Mouse (Mus musculus) heart, postnatal 10 days (tissue): Measurements from ENCODE around the gene Samd14. TPM values are rescaled to one million over a fixed set of nuclear protein-coding genes. Genes with fewer than 3 reads are reported as not detected.
"Not testable (repeated sequence)": the region's sequence is repeated elsewhere in the genome, so short reads cannot be mapped to it uniquely, and the experiment has no call there.

Experiments used
- DNase-seq, 2 experiments: peaks; one replicate each; pipeline ENCODE4 v3.0.0; 2021
- intact Hi-C: fragments of 180-260 bp; cut with DNase I; formaldehyde crosslinking; loops from one replicate; pipeline ENCODE4 v1.15.1; 2025
- total RNA-seq, 2 experiments: library from RNA; stranded (reverse); gene quantifications; 2 replicates each; pipeline ENCODE4 v1.2.3; 2021

Gene Samd14
- 1 to 10 TPM; 4.1 to 5.9 TPM for total RNA-seq

DNA sequence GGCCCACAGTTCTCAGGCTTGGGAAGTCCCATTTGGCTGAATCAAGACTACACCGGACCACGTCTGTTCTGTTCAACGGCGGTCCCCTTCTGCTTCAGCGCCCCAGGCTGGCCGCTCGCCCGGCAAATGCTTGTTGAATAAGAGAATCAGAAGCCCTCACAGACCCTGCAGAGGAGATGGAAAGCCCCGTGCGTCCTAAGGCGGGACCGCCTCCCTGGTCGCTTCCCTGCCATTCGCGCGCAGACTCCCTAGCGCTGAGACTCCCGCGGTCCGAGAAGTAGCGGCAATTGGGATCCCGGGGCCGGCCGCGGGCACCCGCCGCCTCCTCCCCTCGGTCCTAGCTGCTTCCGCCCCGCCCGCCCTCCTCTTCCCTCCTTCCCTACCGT, at the start of gene Samd14:
Gene Samd14, plus strand, starts transcription at position 251 of the 386 bp plus-strand sequence.
- intact Hi-C loops, result no loop called here
- peak; percentile 77 to 81 for DNase-seq

DNA sequence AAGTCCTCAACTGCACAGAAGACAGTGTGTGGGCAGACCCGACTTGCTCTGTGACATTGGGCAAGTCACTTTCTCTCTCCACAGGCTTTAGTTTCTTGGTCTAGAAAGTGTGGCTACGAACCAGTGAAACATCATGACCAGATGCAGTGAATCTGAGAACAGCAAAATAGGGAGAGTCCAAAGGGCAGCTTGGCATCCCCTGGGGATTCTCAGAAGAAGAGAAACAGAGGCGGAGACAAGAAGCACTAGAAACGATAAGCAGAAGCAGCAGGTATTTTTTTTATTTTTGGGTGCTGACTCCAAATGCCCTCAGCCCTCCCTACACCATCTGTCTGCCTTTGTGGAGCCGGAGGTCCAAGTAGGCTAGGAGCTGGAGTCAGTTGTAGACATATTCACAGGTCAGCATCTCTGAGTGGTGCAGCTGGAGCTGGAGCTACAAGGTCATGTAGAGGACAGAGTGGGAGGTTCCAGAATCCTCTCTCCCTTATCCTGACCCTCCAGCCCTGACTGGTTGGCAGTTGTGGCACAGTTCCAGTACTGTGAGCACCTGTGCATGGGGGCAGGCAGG, 47.1 kb upstream of the Samd14 start:
- DNase-seq, result peak in 1 of 2 experiments; percentile 7
- intact Hi-C loops, result no loop called here

DNA sequence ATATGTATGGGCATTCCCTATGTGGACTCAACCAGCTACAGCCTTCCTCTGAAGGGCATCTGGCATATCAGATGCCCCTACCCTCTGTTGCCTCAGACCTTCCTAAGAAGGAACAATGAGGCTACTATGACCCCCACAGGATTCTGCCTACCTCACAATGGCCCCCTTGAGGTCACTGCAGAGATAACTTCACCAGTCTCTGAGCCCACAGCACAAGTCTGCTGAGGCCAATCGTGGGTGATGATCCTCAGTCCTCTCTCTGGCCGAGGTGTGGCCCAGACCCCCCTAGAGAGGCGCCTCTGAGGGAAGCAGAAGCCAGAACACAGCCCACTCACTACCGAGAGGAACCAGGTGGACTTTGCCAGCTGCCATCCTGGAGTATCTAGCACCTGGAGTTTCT, 42.3 kb upstream of the Samd14 start, which contains the start of gene Hils1:
Gene Hils1, plus strand, starts transcription at position 175 of the 400 bp plus-strand sequence.
- intact Hi-C loops, result no loop called here
- DNase-seq, result no peak

DNA sequence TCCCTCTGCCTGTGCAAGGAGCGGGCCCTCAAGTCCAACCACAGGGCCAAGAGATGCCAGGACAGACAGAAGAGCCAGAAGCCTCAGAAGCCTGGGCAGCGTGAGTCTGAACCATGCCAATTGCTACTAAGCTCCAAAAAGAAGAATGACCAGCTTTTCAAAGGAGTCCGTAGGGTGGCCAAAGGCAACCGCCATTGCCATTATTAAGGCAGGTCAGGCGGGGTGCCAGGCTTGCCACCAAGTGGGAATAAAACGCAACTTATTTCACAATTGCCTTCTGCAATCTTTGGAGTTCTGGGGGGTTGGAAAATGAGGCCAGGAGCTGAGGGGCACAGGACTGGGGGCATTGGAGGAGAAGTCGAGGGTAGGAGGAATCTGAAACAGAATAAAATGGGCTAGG, 41.5 kb upstream of the Samd14 start:
- intact Hi-C loops, result no loop called here
- DNase-seq, result peak in 1 of 2 experiments; percentile 4

DNA sequence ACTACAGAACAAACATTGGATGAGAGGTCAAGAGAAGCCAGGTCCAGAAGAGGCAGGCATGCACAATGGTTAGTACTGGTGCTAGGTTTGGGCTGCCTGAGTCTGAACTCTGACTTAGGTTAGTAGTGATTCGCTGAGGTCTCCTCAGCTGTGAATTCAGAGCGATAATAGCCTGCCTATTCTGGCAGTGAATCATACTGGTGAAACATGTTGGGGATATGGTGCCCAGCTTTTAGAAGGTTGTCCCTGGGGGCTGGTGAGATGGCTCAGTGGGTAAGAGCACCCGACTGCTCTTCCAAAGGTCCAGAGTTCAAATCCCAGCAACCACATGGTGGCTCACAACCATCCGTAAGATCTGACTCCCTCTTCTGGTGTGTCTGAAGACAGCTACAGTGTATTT, 40.0 kb upstream of the Samd14 start:
- not testable (repeated sequence) for DNase-seq
- intact Hi-C loops, result loop anchor here (1.0 kb wide), 2 partner anchors 30 to 103 kb away; no protein-coding TSS in a partner anchor

DNA sequence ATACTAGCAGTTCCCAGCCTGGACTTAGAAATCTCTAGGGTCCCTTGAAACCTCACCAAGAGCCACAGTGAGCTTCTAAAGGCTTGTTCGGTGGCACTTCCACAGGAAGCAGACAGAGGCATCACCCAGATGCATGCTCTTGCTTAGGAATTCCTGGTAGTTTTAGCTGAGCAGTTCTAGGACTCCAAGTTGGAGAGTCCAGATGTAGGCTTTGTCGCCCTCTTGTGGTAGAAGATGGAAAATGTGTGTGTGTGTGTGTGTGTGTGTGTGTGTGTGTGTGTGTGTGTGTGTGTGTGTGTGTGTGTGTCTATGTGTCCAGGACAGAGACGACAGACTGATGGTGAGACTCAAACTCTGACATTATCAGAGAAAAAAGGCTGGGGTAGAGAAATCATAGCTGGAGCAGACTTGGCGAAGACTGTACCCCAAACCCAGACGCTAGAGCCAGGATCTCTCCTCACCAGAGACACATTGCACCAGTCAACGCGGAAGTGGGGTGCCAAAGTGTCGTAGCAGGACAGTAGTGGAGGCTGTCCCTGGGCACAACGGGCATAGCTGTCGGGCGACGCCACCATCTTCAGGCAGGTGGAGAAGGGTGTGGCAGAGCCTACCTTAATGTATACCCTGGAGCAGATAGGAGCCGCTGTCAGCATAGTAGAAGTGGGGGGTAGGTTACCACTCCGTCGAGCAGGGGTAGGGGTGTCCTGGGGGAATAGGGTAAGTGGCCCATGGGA, 39.3 kb upstream of the Samd14 start:
- intact Hi-C loops, result loop anchor here (1.0 kb wide), 2 partner anchors 31 to 104 kb away; no protein-coding TSS in a partner anchor
- DNase-seq, result peak; percentile 83 to 91

DNA sequence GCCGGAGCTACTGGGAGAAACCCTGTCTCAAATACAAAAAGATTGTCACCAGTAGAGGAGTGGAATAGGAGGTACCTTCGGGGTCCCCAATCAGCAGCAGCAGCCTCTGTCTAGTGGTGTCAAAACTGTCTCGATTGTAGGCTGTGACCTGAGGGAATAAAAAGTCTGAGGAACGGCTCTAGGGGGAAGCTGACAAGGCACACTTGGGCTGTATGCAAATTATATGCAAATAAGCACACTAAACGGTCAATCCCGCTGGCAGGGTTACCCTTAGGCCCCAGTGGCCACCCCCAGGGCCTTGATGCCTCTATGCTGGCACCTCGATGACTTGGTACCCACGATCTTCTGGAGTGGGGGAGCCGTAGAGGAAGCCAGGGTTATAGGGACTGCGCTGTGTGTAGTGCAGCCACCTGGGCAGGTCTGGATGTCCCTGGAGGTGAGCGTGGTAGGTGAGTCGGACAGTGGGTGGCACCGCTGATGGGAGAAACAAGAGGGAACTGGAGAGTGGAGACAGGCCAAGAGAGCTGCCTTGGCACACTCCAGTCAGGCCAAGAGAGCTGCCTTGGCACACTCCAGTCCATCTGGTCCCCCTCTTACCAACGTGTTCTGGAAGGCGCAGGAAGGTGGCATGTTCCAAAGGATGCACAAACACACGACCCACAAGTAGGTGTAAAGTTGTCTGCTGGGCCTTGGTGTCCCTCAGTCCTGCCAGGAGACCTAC, 37.6 kb upstream of the Samd14 start:
- peak in 1 of 2 experiments; percentile 14 for DNase-seq
- intact Hi-C loops, result no loop called here

DNA sequence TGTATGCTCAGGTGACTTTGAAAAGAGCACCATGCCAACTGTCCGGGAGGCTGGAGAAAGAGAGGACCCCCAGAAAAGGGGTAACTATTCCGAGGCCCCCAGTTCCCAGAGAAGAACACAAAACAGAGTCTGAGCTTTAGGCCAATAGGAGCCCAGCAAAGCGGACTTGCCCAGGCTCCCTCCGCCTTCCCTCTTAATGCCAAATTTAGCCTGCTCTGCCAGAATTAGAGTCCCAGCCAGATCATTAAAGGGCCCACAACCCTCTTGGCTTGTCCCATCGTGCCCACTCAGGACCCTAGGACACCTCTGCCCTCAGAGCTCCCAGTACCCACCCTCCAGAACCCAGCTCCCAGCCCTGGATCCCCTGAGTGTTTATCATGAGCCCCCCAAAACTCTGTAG, 36.8 kb upstream of the Samd14 start:
- intact Hi-C loops, result no loop called here

DNA sequence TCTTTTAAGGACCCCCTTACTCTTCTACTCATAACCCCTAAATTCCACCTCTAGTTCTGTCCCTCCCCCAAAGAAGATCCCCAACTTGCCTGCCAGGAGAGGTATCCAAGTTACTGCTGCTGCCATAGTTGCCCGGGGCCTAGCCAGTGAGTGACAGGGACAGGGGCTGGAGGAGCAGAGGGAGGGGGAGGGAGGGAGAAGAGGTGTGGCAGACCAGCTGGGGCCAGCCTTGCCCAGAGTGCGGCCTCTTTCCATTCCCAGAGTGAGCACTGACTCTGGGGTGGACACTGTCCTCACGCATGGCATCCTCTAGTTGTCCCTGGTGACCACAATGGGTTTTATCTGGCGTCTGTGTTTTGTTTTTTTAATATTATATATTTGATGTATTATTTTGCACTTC, 36.4 kb upstream of the Samd14 start:
- intact Hi-C loops, result no loop called here
- peak; percentile 61 to 64 for DNase-seq

More for the DNA sequence above, 36.8 kb upstream of the Samd14 start:
- peak in 1 of 2 experiments; percentile 44 for DNase-seq

DNA sequence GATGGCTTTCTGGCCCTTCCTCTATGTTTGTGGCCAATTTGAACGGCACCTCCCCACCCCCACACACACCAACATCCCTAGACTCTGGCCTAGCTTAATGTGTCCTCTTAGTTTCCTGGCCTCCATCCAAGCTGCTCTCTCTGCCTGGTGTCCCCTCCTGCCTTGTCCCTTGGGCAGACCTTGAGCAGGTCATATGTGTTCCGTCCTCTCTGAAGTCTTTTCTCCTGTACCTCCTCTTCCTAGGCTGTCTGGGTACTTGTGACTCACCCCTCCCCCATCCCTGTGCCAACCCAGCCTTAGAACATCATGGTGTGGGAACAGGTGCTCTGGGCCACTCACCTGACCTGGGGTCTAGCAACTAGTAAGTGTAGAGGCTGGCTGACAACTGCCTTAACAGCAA, 34.7 kb upstream of the Samd14 start:
- peak; percentile 65 to 73 for DNase-seq
- intact Hi-C loops, result loop anchor here (5.0 kb wide), 1 partner anchor 67 kb away; the partner anchor contains the start of gene Pdk2

DNA sequence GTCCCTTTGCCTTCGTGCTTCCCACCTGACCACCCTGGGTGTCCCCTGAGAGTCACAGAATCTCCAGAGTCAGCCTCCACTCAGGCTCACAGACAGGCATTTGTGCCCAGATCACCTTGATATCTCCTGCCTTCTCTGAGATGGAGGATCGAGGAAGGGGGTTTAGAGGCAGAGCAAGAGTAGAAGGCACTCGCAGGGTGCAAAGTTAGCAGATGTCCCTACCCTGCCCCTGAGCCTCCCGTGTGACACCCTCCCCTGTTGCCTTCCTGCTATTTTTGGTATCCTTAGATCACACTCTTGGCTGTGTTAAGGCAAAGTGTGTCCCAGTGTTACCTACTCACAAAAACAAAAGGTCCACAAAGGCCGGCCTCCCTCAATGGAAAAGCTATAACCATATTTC, 33.5 kb upstream of the Samd14 start, which contains the start of gene Sgca:
Gene Sgca, minus strand, starts transcription at position 129 of the 400 bp plus-strand sequence.
- intact Hi-C loops, result loop anchor here (5.0 kb wide), 1 partner anchor 66 kb away; the partner anchor contains the start of gene Pdk2
- peak; percentile 60 to 71 for DNase-seq

DNA sequence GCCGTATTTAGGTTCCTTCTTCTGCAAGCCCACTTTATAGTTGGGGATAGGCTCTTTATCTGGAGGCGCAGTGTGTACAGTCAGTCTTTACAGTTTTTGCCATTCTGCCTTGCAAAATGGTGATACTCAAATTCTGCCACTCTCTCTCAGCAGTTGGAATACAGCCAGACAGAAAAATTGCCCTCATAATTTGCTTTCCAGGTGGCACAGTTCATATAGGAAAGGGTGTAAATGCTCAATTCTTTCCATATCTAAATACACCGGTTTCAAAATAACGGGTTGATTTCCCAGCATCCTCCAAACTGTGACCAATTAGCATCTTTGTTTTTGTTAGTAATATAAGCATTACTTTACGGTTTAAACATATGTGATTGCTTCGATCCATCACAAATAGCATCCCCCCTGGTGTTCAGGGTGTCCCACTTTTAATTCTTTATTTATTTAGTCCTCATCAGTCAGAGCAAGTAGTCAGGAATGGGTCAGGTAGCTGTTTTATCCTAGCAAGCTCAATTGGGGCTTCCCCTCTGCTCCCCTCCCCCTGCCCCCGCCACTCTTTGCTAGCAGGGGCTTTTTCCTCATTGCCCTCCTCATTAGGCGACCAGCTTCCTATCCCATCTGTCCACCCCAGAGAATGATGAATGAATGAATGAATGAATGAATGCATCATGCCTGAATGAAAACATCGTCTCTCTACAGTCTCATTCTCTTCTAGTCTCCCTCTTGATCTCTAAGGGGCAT, 31.3 kb upstream of the Samd14 start:
- intact Hi-C loops, result loop anchor here (5.0 kb wide), 1 partner anchor 64 kb away; the partner anchor contains the start of gene Pdk2
- peak in 1 of 2 experiments; percentile 5 for DNase-seq

DNA sequence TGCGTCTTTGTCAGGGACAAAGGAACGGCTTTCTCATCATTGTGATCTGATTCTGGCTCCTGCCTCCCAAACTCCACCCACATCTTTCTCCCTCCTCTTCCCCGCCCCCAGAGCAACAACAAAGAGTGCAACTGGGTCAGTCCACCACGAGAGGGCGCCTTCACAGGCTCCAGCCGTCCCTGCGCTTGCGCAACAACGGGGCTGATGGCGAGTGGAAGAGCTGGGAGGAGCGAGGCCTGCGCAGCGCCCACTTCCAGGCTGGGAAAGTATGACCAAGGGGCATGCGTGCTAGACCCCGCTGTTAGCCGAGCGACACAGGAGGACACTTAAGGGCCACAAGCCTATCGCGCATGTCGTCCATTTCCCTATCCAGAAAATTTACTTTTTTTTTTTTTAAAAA, 30.7 kb upstream of the Samd14 start:
- intact Hi-C loops, result loop anchor here (1.0 to 5.0 kb wide), 3 partner anchors 10 to 63 kb away; partner anchors contain the start of gene Pdk2
- DNase-seq, result peak; percentile 98

DNA sequence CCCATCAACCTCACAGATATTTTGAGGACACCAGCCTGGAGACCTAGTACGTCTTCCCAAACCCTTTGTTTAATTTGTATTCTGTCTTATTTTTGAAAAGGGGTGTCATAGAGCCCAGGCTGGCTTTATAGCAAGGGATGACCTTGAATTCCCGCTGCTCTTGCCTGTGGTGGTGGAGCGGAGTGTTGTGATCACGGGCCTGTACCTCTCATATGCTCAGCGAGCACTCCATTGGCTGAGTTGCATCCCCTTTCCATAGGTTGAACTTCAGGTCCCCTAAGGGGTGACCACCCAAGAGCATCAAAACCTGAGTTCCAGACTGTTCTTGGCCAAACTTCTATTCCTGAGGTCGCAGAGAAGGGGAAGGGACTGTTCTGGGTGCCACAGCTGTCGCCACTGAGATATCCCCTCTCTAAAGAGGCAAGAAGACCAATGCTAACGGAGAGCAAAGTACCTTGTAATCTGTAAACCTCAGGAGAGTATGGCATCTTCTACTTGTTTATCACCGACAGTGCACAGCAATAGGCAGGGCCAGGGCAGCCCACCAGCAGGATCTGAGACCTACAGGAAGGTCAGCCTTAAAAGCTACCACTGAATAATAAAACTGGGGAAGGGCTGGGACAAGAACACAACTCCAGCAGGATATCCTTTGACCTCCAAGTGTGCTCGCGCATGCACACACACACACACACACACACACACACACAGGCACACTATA, 30.1 kb upstream of the Samd14 start:
- intact Hi-C loops, result loop anchor here (1.0 to 5.0 kb wide), 3 partner anchors 10 to 63 kb away; partner anchors contain the start of gene Pdk2
- no peak for DNase-seq

DNA sequence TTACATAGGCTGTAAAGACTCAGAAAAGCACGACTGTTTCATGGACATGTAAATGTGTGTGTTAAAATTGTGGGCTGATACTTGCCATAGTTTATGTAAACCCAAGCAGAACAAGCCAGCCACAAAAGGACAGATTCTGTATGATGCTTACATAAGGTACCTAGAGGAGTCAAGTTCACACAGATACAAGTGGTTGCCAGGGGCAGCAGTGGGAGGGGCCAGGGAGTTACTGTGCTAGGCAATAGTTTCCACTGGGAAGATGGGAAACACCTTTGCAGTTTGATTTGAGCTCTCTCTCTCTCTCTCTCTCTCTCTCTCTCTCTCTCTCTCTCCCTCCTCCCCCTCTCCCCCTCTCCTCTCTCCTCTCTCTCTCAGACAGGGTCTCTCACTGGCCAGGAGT, 24.5 kb upstream of the Samd14 start:
- DNase-seq, result no peak
- intact Hi-C loops, result no loop called here

DNA sequence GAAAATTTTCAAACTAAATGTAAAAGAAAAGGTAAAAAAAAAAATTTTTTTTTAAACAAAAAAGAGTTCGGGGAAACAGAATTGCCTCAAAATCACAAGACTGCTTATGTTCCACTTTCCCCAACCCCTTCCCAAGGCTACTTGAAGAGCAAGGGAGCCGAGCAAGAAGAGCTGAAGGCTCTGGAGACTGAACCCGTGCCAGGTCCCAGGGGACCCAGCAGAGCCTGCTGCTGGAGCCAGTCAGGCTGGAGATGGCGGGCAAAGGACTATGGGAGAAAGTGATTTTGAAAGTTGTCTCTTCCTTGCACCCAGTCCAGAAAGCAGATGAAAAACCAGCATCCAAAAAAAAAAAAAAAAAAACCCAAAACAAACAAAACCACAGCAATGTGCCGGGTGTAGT, 23.9 kb upstream of the Samd14 start:
- intact Hi-C loops, result no loop called here
- no peak for DNase-seq

DNA sequence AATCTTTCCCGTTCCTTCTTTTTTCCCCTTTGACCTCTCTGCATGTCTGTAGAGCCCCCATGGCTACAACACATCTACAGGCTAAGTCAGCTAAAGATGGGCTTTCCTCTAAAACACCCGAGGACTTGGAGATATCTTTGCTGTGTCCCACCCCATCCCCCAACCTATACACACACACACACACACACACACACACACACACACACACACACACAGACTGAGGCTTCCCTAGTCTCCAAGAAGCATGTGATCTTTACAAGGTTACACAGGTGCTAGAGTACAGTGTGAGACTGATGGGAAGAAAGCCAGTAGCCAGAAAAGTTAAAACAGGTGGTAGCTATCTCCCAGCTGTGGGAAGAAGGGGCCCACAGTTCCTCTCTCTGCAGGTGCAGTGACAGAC, 23.2 kb upstream of the Samd14 start:
- DNase-seq, result peak in 1 of 2 experiments; percentile 8
- intact Hi-C loops, result no loop called here

DNA sequence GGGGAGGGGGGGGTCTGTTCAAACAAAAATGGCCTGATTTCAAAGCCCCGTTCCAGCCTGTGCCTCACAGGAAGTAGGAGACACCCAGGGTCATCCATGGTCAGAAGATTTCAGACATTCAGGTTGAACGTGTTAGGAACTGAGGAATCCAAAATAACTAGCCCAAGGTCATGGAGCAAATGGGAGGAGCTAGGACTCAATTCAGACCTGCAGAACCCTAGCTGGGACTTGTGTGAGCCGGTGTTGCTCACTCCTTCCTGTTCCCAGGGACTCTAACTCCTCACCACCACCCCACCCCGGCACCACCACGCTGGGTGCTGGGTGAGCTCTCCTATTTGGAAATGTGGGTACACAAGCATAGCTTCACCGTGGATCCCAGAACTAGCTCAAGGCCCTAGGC, 22.3 kb upstream of the Samd14 start:
- DNase-seq, result peak in 1 of 2 experiments; percentile 7
- intact Hi-C loops, result no loop called here

DNA sequence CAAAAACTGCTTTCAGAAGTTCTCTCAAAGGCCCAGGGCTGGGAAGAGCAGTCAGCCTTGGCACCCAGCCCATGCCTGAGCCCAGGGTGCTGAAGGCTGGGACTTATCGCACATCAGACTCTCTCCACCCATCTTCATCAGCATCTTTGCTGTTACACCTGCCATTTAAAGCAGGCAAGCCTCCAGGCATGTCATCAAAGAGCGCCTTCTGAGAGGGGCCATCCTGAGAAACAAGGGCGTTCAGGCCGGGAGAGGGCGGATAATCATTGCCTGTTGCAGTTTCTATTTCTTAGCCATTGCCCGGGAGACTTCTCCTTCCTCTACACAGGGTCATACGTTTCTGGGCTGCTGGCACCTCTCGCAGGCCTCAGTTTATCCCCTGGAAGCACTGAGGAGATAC, 21.8 kb upstream of the Samd14 start:
- intact Hi-C loops, result no loop called here
- DNase-seq, result peak in 1 of 2 experiments; percentile 22
